Mouse (Mus musculus) brain, adult 2 months (tissue): ENCODE measurements around the gene Epc2.

Source experiments
- DNase-seq: peaks from one replicate; pipeline ENCODE4 v3.0.0; 2011; ENCODE audit warnings: low read depth, low spot score

The Epc2 gene

GRCm38 (mm10) chr2:49450931-49451636 is at the start of gene Epc2:
TSS of gene Epc2 (plus strand) at chr2:49451486.
- peak; percentile 93 for DNase-seq

- DNase-seq, result peak; percentile 19
These were observed 45.3 kb upstream of the Epc2 start for GRCm38 (mm10) chr2:49405954-49406353.

- no peak for DNase-seq
These were observed 39.6 kb upstream of the Epc2 start for GRCm38 (mm10) chr2:49411685-49412084.

- DNase-seq, result peak; percentile 23
These were observed 38.7 kb upstream of the Epc2 start for GRCm38 (mm10) chr2:49412576-49412975.

GRCm38 (mm10) chr2:49415868-49416267 is 35.4 kb upstream of the Epc2 start:
- no peak for DNase-seq

- DNase-seq, result peak; percentile 35
These were observed 34.2 kb upstream of the Epc2 start for GRCm38 (mm10) chr2:49417018-49417604.

GRCm38 (mm10) chr2:49420396-49420795 is 30.9 kb upstream of the Epc2 start:
- peak; percentile 59 for DNase-seq

GRCm38 (mm10) chr2:49423857-49424256 is 27.4 kb upstream of the Epc2 start:
- no peak for DNase-seq

- DNase-seq, result peak; percentile 19
These were observed 26.5 kb upstream of the Epc2 start for GRCm38 (mm10) chr2:49424788-49425187.

GRCm38 (mm10) chr2:49426175-49426574 is 25.1 kb upstream of the Epc2 start:
- DNase-seq, result no peak

- DNase-seq, result no peak
These were observed 20.3 kb upstream of the Epc2 start for GRCm38 (mm10) chr2:49431015-49431414.

GRCm38 (mm10) chr2:49433211-49433610 is 18.1 kb upstream of the Epc2 start:
- DNase-seq, result no peak

- no peak for DNase-seq
These were observed 5.0 kb upstream of the Epc2 start for GRCm38 (mm10) chr2:49446238-49446637.

GRCm38 (mm10) chr2:49447586-49448475 is 3.5 kb upstream of the Epc2 start:
- peak; percentile 83 for DNase-seq

- no peak for DNase-seq
These were observed 819 bp upstream of the Epc2 start for GRCm38 (mm10) chr2:49450467-49450866.

GRCm38 (mm10) chr2:49451637-49452211 is 438 bp downstream of the Epc2 start:
- peak; percentile 98 for DNase-seq

- peak; percentile 97 for DNase-seq
These were observed 1.3 kb downstream of the Epc2 start for GRCm38 (mm10) chr2:49452451-49453081.

- DNase-seq, result no peak
These were observed 6.5 kb downstream of the Epc2 start for GRCm38 (mm10) chr2:49457797-49458196.

GRCm38 (mm10) chr2:49465672-49466222 is 14.5 kb downstream of the Epc2 start:
- DNase-seq, result peak; percentile 73

GRCm38 (mm10) chr2:49467038-49467437 is 15.8 kb downstream of the Epc2 start:
- no peak for DNase-seq

GRCm38 (mm10) chr2:49471188-49471587 is 19.9 kb downstream of the Epc2 start:
- no peak for DNase-seq
